Mouse (Mus musculus) mesoderm, embryonic 11.5 days (tissue): ENCODE measurements at regions not wholly inside any gene's neighbourhood (a gene's known extent, or its start where the extent isn't known, plus 50 kb on each side); places are given as distances from the start of the nearest gene placed in this dataset.

Source experiments
- DNase-seq: peaks from one replicate; pipeline ENCODE4 v3.0.0-alpha.2; 2012; ENCODE audit warnings: low read depth, low spot score

DNA sequence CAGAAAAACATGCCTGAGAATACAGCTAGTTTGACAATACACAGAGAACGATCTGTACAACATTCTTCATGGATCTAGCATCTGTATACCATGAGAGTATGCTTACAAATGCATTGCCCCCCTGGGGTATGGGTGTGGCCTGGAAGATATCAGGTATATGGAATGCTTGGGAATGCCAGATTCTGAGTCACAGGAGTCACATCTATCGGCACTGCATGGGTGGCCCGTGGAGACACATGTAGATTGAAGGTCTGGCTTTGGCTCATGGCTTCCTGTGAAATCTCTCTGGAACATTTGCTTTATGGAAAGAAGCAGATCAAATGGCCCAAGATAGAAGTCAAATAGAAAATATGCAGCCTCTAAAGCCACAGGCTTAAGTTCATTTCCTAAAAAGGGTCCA, 59.6 kb downstream of the Kcne4 start:
- DNase-seq: no peak

- no peak for DNase-seq
Measured at GRCm38 (mm10) chr1:78879246-78879645, 62.7 kb downstream of the Kcne4 start.

GRCm38 (mm10) chr1:78882455-78882854, 65.9 kb downstream of the Kcne4 start:
- no peak for DNase-seq

DNA sequence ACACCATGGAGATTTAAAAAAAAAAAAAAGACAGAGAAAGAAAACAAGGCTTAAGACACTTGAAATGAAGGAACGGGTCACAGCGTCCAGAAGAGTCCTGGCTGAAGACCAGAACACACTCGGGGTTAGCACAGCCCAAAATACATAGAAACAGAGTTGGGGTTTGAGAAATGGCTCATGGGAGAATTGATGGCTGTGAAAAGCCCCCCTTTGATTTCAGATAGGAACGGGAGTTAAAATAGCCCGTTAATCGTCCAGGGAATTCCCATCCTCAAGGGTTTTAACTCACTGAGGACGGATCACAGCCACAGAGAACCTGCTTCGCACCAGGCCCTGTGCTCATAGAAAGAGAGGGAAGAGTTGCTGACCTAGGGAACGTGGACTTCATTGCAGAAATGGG, 72.7 kb downstream of the Kcne4 start:
- no peak for DNase-seq

DNA sequence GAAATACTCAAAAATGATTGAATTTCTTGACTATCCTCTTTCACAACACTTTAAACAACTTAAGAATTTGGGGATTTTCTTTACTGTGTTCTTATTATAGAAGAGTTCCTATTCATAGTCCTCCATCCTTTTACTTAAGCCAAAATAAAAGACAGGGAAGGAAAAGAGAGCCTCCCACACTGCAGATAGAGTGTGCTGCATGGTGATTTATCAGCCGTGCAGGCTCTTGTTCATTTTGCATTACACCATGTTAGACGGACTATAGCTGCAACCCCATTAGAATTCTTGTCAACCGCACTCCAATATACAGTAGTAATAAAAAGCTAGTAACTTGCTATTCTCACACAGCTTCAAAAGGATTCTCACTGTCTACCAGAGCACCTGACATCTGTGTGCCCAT, 74.8 kb downstream of the Kcne4 start:
- no peak for DNase-seq

GRCm38 (mm10) chr1:78894301-78894700, 77.7 kb downstream of the Kcne4 start:
- no peak for DNase-seq

DNA sequence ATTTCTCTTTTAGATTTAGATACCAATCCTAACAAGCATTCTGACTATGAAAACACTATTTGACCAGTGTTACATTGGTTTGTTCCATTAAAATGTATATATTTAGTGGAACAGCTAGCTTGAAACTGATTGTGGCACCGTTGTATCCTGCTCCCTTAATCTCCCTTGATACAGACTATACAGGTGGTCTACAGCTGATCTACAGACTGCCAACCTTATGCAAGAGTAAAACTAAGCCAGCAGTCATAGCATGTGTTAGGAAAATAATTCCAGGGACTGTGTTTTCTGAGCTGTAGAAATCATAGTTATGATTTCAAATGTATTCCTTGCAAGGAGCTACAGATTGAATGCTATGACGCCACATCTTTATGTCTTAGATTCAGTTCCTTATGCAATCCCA, 78.6 kb downstream of the Kcne4 start:
- DNase-seq: no peak

- DNase-seq: no peak
Measured at GRCm38 (mm10) chr1:78907591-78907990, 91.0 kb downstream of the Kcne4 start.

DNA sequence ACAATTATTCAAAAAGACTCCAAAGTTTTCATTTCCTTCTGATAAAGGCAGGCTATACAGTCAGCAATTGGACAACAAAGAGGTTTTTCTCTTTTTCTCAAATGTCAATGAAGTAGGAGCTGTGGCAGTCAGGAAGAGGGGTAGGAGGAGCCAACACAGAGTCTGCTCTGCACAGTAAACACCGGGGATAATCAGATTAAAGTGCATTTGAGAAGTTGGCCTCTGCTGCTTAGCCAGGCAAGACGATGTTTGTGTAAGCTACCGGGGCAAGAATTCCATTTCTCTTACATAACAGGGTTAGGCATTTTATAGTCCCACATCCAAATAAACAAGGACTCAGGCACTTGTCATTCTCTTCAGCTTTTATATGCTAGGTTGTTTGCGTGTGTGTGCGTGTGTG, 91.4 kb downstream of the Kcne4 start:
- DNase-seq: no peak

GRCm38 (mm10) chr1:78913791-78914190, 97.2 kb downstream of the Kcne4 start:
- no peak for DNase-seq

GRCm38 (mm10) chr1:78919863-78920262, 103.3 kb downstream of the Kcne4 start:
- no peak for DNase-seq

DNA sequence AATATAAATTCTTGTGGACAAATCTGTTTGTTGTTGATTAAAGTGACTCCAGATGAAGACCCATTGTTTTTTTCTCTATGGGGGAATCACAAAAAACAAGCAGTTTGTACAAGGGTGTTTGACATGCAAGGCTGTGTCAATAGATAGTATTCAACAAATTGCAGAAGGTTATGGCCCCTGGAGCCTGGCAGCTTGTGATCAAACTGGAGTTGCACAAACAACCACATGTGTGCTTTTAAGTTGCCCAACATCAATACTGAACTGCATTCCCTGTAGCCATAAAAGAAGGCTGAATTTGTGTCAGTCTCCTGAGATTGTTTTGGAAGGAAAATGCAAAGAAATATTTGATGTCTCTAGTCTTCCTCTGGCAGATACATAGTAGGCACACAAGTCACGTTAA, 113.4 kb downstream of the Kcne4 start:
- no peak for DNase-seq

DNA sequence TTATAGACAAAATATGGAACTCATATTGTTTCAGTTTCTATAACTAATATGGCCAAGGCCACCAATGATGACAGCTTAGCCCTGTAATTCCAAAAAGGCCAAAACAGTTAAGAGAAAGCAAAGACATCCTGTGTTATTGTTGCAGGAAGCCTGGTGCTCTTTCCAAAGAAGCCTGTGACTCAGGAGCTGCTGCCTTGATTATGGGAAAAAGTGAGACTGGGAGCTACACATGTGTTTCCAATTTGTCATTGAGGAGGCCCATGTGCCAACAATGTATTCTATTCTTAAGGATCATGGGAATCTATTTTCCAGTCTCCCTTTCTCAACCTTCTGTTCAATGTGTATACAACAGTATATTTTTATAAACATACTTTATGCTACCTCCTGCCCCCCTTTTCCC, 123.3 kb downstream of the Kcne4 start:
- DNase-seq: no peak

DNA sequence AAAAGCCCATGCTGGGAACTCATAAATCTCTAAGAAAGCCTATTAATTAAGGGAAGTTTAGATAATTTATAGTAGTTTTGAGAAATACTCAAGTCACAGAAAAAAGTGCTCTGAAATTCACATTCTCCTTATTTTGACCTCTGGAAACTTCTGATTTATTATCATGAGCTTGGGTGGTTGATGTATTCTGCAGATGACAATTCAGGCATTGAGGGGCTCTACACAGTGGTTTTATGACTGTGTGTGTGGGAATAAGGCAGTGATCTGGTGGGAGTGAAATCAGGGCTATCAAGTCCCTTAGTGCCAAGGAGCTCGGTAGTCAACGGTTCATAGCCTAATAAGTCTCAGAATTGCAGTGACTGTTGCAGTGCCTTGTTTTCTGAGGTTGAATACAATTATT, 129.0 kb downstream of the Kcne4 start:
- DNase-seq: peak; percentile 41

DNA sequence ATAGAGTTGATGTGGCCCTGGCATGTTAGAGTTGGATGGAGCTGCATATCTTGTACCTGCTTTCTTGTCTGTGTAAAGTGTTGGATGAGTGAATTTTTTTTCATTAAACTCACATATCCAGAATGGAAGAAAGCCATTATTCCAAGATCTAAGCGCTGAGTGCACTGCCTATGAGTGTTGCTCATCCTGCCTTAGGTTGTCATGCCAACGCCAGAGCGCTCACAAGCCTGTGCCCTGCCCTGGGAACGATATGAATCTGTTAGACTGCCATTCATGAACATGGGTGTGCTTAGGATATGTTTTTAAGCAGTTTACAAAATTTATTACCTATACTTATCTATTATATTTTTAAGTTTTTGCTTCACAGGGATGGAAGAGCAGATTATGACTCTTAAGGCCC, 163.5 kb downstream of the Kcne4 start:
- no peak for DNase-seq
